Mouse (Mus musculus) G1E (cell line): ENCODE data around the gene Zfp36l2.

Source experiments
- CTCF ChIP-seq: IDR thresholded peaks from 2 replicates; pipeline ENCODE4 v1.5.1; 2012; ENCODE audit warnings: low read depth, low read length, inconsistent platforms, mixed read lengths
- GATA1 ChIP-seq: IDR thresholded peaks from 2 replicates; pipeline ENCODE4 v1.6.1; 2012; ENCODE audit warnings: borderline replicate concordance, low read length, inconsistent platforms, mixed read lengths
- GATA2 ChIP-seq: IDR thresholded peaks from 2 replicates; pipeline ENCODE4 v1.6.1; 2012; ENCODE audit warnings: low read depth, low read length, inconsistent platforms, borderline replicate concordance
- POLR2AphosphoS5 ChIP-seq: IDR thresholded peaks from 2 replicates; pipeline ENCODE4 v1.6.1; 2012; ENCODE audit warnings: low read depth, low read length, inconsistent platforms; ENCODE audit not compliant: insufficient replicate concordance

- no peak for TF ChIP-seq CTCF
- no peak for TF ChIP-seq GATA1
- no peak for TF ChIP-seq GATA2
- TF ChIP-seq POLR2AphosphoS5, result no peak
Observed at GRCm38 (mm10) chr17:84197912-84198344, 10.2 kb upstream of the Zfp36l2 start.
